Mouse (Mus musculus): ENCODE measurements around the gene Stim1.

DNA sequence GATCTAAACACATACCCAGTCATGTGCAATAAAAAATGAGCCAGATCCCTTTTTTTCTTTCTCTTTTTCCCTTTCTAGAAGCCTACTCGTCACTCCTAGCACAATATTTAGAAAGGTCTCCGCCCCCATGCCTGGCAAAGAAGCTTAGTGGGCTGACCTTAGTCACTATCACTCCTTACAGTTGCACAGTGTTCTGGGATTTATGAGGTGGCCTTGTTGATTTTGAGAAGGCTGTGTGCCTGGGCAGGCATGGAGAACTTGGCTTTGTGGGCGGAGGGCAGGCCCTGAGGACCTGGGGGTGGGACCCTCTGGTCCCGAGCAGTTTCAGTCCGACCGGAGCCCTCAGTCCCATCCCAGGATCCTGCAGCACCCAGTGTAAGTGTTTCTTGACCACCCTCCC lies 37.8 kb upstream of the Stim1 start:
- TF ChIP-seq CTCF (IDR thresholded peaks at IDR 0.05; ENCODE audit: low read depth, low read length) = no peak
- no peak for TF ChIP-seq POLR2A (IDR thresholded peaks at IDR 0.05; ENCODE audit: extremely low read depth, insufficient read depth, low read length)
